Mouse (Mus musculus): ENCODE results near the gene Ccdc65. TPM values are rescaled to one million over a fixed set of nuclear protein-coding genes. Genes with fewer than 3 reads are reported as not detected.
"Not testable (repeated sequence)": the region's sequence is repeated elsewhere in the genome, so short reads cannot be mapped to it uniquely, and the experiment has no call there.

Ccdc65 gene
- polyA plus RNA-seq, 1 experiment from 2014 or later, result 12.0 TPM

- Histone ChIP-seq H3K4me2 (ENCODE audit: low read length) (no peak overlapping the region), H3K9ac (ENCODE audit: low read depth, low read length) (no peak overlapping the region), H3K9me3 (replicated peaks; ENCODE audit: control insufficient read depth, low read length, poor library complexity, severe bottlenecking) (no peaks in the 10 kb centered on the region), H3K4me3 (ENCODE audit: low read depth, low read length) (no peak overlapping the region), H3K4me1 (ENCODE audit: control insufficient read depth, insufficient read depth, low read length) (no peaks in the 10 kb centered on the region), H3K27ac (ENCODE audit: low read length) (no peak overlapping the region), H3K27me3 (ENCODE audit: control insufficient read depth, insufficient read depth, low read depth, low read length) (no peaks in the 10 kb centered on the region), H3K36me3 (ENCODE audit: control insufficient read depth, insufficient read depth, low read length) (peaks cover 27% of the 10 kb centered on the region)
- ATAC-seq, result no peak
- WGBS, result 90% methylated on average over 8 of the region's 8 CpGs
Measured at GRCm38 (mm10) chr15:98742766-98743428, 34.9 kb downstream of the Ccdc65 start.

- ATAC-seq, result not testable (repeated sequence)
Measured at GRCm38 (mm10) chr15:98743863-98744262, 35.9 kb downstream of the Ccdc65 start.

GRCm38 (mm10) chr15:98746344-98746965 lies 38.4 kb downstream of the Ccdc65 start:
- Histone ChIP-seq H3K4me3 (ENCODE audit: low read depth, low read length) (no peak overlapping the region), H3K9ac (ENCODE audit: low read depth, low read length) (no peak overlapping the region), H3K9me3 (replicated peaks; ENCODE audit: control insufficient read depth, low read length, poor library complexity, severe bottlenecking) (no peaks in the 10 kb centered on the region), H3K4me1 (ENCODE audit: control insufficient read depth, insufficient read depth, low read length) (no peaks in the 10 kb centered on the region), H3K27me3 (ENCODE audit: control insufficient read depth, insufficient read depth, low read depth, low read length) (no peaks in the 10 kb centered on the region), H3K27ac (ENCODE audit: low read length) (no peak overlapping the region), H3K36me3 (ENCODE audit: control insufficient read depth, insufficient read depth, low read length) (peaks cover 3% of the 10 kb centered on the region; the same call in 1 of the 2 replicates), H3K4me2 (ENCODE audit: low read length) (no peak overlapping the region)
- WGBS, result 89% methylated on average over 10 of the region's 10 CpGs
- no peak for ATAC-seq

More at GRCm38 (mm10) chr15:98743863-98744262, 35.9 kb downstream of the Ccdc65 start:
- H3K4me2 ChIP-seq (ENCODE audit: low read length); H3K27ac ChIP-seq (ENCODE audit: low read length); H3K9ac ChIP-seq (ENCODE audit: low read depth, low read length); H3K4me1 ChIP-seq (ENCODE audit: control insufficient read depth, insufficient read depth, low read length); H3K27me3 ChIP-seq (ENCODE audit: control insufficient read depth, insufficient read depth, low read depth, low read length); H3K9me3 ChIP-seq (replicated peaks; ENCODE audit: control insufficient read depth, low read length, poor library complexity, severe bottlenecking); H3K4me3 ChIP-seq (ENCODE audit: low read depth, low read length): not testable (repeated sequence)
- H3K36me3 ChIP-seq (ENCODE audit: control insufficient read depth, insufficient read depth, low read length), result peaks cover 24% of the 10 kb centered on the region
- 96% methylated on average over 3 of the region's 3 CpGs for WGBS

GRCm38 (mm10) chr15:98747296-98747695 lies 39.3 kb downstream of the Ccdc65 start:
- no peak overlapping the region for H3K27ac ChIP-seq (ENCODE audit: low read length)
- H3K9me3 ChIP-seq (replicated peaks; ENCODE audit: control insufficient read depth, low read length, poor library complexity, severe bottlenecking), result no peaks in the 10 kb centered on the region
- 88% methylated on average over 6 of the region's 6 CpGs for WGBS
- no peak for ATAC-seq
- H3K36me3 ChIP-seq (ENCODE audit: control insufficient read depth, insufficient read depth, low read length), result peaks cover 2% of the 10 kb centered on the region; the same call in 1 of the 2 replicates
- no peak overlapping the region for H3K4me2 ChIP-seq (ENCODE audit: low read length)
- H3K27me3 ChIP-seq (ENCODE audit: control insufficient read depth, insufficient read depth, low read depth, low read length), result no peaks in the 10 kb centered on the region
- H3K4me1 ChIP-seq (ENCODE audit: control insufficient read depth, insufficient read depth, low read length), result no peaks in the 10 kb centered on the region
- no peak overlapping the region for H3K4me3 ChIP-seq (ENCODE audit: low read depth, low read length)
- H3K9ac ChIP-seq (ENCODE audit: low read depth, low read length), result no peak overlapping the region

GRCm38 (mm10) chr15:98749093-98749492 lies 41.1 kb downstream of the Ccdc65 start:
- no peak overlapping the region for H3K4me3 ChIP-seq (ENCODE audit: low read depth, low read length)
- H3K9ac ChIP-seq (ENCODE audit: low read depth, low read length), result no peak overlapping the region
- H3K9me3 ChIP-seq (replicated peaks; ENCODE audit: control insufficient read depth, low read length, poor library complexity, severe bottlenecking), result no peaks in the 10 kb centered on the region
- WGBS, result 95% methylated on average over 2 of the region's 2 CpGs
- H3K4me1 ChIP-seq (ENCODE audit: control insufficient read depth, insufficient read depth, low read length), result no peaks in the 10 kb centered on the region; the same call in 1 of the 2 replicates
- H3K4me2 ChIP-seq (ENCODE audit: low read length), result no peak overlapping the region
- no peaks in the 10 kb centered on the region for H3K36me3 ChIP-seq (ENCODE audit: control insufficient read depth, insufficient read depth, low read length)
- no peaks in the 10 kb centered on the region for H3K27me3 ChIP-seq (ENCODE audit: control insufficient read depth, insufficient read depth, low read depth, low read length)
- H3K27ac ChIP-seq (ENCODE audit: low read length), result no peak overlapping the region
- ATAC-seq, result no peak

GRCm38 (mm10) chr15:98753021-98753423 lies 45.0 kb downstream of the Ccdc65 start:
- Histone ChIP-seq H3K36me3 (ENCODE audit: control insufficient read depth, insufficient read depth, low read length) (no peaks in the 10 kb centered on the region), H3K9ac (ENCODE audit: low read depth, low read length) (no peak overlapping the region), H3K4me1 (ENCODE audit: control insufficient read depth, insufficient read depth, low read length) (peaks cover 3% of the 10 kb centered on the region; the same call in 1 of the 2 replicates), H3K4me3 (ENCODE audit: low read depth, low read length) (no peak overlapping the region), H3K27me3 (ENCODE audit: control insufficient read depth, insufficient read depth, low read depth, low read length) (no peaks in the 10 kb centered on the region), H3K4me2 (ENCODE audit: low read length) (no peak overlapping the region), H3K27ac (ENCODE audit: low read length) (no peak overlapping the region), H3K9me3 (replicated peaks; ENCODE audit: control insufficient read depth, low read length, poor library complexity, severe bottlenecking) (no peaks in the 10 kb centered on the region)
- WGBS, result 50% methylated on average over 8 of the region's 8 CpGs
- ATAC-seq, result no peak

GRCm38 (mm10) chr15:98754125-98754524 lies 46.1 kb downstream of the Ccdc65 start:
- ATAC-seq, result no peak
- Histone ChIP-seq H3K36me3 (ENCODE audit: control insufficient read depth, insufficient read depth, low read length) (no peaks in the 10 kb centered on the region), H3K27ac (ENCODE audit: low read length) (no peak overlapping the region), H3K4me3 (ENCODE audit: low read depth, low read length) (no peak overlapping the region), H3K9ac (ENCODE audit: low read depth, low read length) (no peak overlapping the region), H3K9me3 (replicated peaks; ENCODE audit: control insufficient read depth, low read length, poor library complexity, severe bottlenecking) (no peaks in the 10 kb centered on the region), H3K4me1 (ENCODE audit: control insufficient read depth, insufficient read depth, low read length) (peaks cover 3% of the 10 kb centered on the region; the same call in 1 of the 2 replicates), H3K4me2 (ENCODE audit: low read length) (no peak overlapping the region), H3K27me3 (ENCODE audit: control insufficient read depth, insufficient read depth, low read depth, low read length) (no peaks in the 10 kb centered on the region)
- 95% methylated on average over 2 of the region's 2 CpGs for whole genome bisulfite sequencing

GRCm38 (mm10) chr15:98762201-98762621 lies 54.2 kb downstream of the Ccdc65 start:
- Histone ChIP-seq H3K36me3 (ENCODE audit: control insufficient read depth, insufficient read depth, low read length) (0 out of 2 replicates have a peak, but pooled peaks cover 3% of the 10 kb centered on the region), H3K9me3 (replicated peaks; ENCODE audit: control insufficient read depth, low read length, poor library complexity, severe bottlenecking) (no peaks in the 10 kb centered on the region), H3K4me3 (ENCODE audit: low read depth, low read length) (peak overlapping the region; percentile 83), H3K27me3 (ENCODE audit: control insufficient read depth, insufficient read depth, low read depth, low read length) (no peaks in the 10 kb centered on the region; the same call in 1 of the 2 replicates), H3K27ac (ENCODE audit: low read length) (peak overlapping the region; percentile 92), H3K4me1 (ENCODE audit: control insufficient read depth, insufficient read depth, low read length) (peaks cover 18% of the 10 kb centered on the region), H3K9ac (ENCODE audit: low read depth, low read length) (peak overlapping the region; percentile 91), H3K4me2 (ENCODE audit: low read length) (peak overlapping the region; percentile 65)
- under 1% methylated on average over 18 of the region's 24 CpGs for WGBS
- peak; percentile 71 for ATAC-seq

All from midbrain, embryonic 16.5 days (tissue).